Mouse (Mus musculus): ENCODE results near the gene Sipa1l2.
"Not testable (repeated sequence)": the region's sequence is repeated elsewhere in the genome, so short reads cannot be mapped to it uniquely, and the experiment has no call there.

Sipa1l2 gene

GRCm38 (mm10) chr8:125539056-125540013 lies 30.3 kb downstream of the Sipa1l2 start:
- DNase-seq (ENCODE audit: low spot score): no peak

GRCm38 (mm10) chr8:125538265-125538664 lies 31.3 kb downstream of the Sipa1l2 start:
- DNase-seq (ENCODE audit: low spot score): no peak

GRCm38 (mm10) chr8:125533709-125534108 lies 35.9 kb downstream of the Sipa1l2 start:
- no peak for DNase-seq (ENCODE audit: low spot score)

GRCm38 (mm10) chr8:125532953-125533352 lies 36.7 kb downstream of the Sipa1l2 start:
- DNase-seq (ENCODE audit: low spot score): no peak

- DNase-seq (ENCODE audit: low spot score): no peak
These were observed 37.4 kb downstream of the Sipa1l2 start for GRCm38 (mm10) chr8:125532177-125532576.

- no peak for DNase-seq (ENCODE audit: low spot score)
These were observed 38.0 kb downstream of the Sipa1l2 start for GRCm38 (mm10) chr8:125531640-125532039.

- DNase-seq (ENCODE audit: low spot score): no peak
These were observed 38.5 kb downstream of the Sipa1l2 start for GRCm38 (mm10) chr8:125531088-125531438.

- no peak for DNase-seq (ENCODE audit: low spot score)
These were observed 39.2 kb downstream of the Sipa1l2 start for GRCm38 (mm10) chr8:125530187-125531087.

GRCm38 (mm10) chr8:125529019-125529418 lies 40.6 kb downstream of the Sipa1l2 start:
- no peak for DNase-seq (ENCODE audit: low spot score)

- no peak for DNase-seq (ENCODE audit: low spot score)
These were observed 41.7 kb downstream of the Sipa1l2 start for GRCm38 (mm10) chr8:125527941-125528340.

GRCm38 (mm10) chr8:125526999-125527398 lies 42.6 kb downstream of the Sipa1l2 start:
- no peak for DNase-seq (ENCODE audit: low spot score)

GRCm38 (mm10) chr8:125526582-125526981 lies 43.0 kb downstream of the Sipa1l2 start:
- DNase-seq (ENCODE audit: low spot score): no peak

GRCm38 (mm10) chr8:125524479-125524878 lies 45.1 kb downstream of the Sipa1l2 start:
- no peak for DNase-seq (ENCODE audit: low spot score)

GRCm38 (mm10) chr8:125523213-125523612 lies 46.4 kb downstream of the Sipa1l2 start:
- no peak for DNase-seq (ENCODE audit: low spot score)

GRCm38 (mm10) chr8:125522151-125522550 lies 47.5 kb downstream of the Sipa1l2 start:
- no peak for DNase-seq (ENCODE audit: low spot score)

GRCm38 (mm10) chr8:125521087-125521486 lies 48.5 kb downstream of the Sipa1l2 start:
- no peak for DNase-seq (ENCODE audit: low spot score)

- not testable (repeated sequence) for DNase-seq (ENCODE audit: low spot score)
These were observed 49.3 kb downstream of the Sipa1l2 start for GRCm38 (mm10) chr8:125520308-125520707.

- DNase-seq (ENCODE audit: low spot score): no peak
These were observed 50.7 kb downstream of the Sipa1l2 start for GRCm38 (mm10) chr8:125518951-125519350.

GRCm38 (mm10) chr8:125518301-125518700 lies 51.3 kb downstream of the Sipa1l2 start:
- DNase-seq (ENCODE audit: low spot score): no peak

- no peak for DNase-seq (ENCODE audit: low spot score)
These were observed 52.2 kb downstream of the Sipa1l2 start for GRCm38 (mm10) chr8:125517397-125517796.

- DNase-seq (ENCODE audit: low spot score): no peak
These were observed 53.3 kb downstream of the Sipa1l2 start for GRCm38 (mm10) chr8:125516115-125516905.

- no peak for DNase-seq (ENCODE audit: low spot score)
These were observed 53.9 kb downstream of the Sipa1l2 start for GRCm38 (mm10) chr8:125515665-125516064.
